Mouse (Mus musculus): ENCODE data around the gene Gkn3.

DNA sequence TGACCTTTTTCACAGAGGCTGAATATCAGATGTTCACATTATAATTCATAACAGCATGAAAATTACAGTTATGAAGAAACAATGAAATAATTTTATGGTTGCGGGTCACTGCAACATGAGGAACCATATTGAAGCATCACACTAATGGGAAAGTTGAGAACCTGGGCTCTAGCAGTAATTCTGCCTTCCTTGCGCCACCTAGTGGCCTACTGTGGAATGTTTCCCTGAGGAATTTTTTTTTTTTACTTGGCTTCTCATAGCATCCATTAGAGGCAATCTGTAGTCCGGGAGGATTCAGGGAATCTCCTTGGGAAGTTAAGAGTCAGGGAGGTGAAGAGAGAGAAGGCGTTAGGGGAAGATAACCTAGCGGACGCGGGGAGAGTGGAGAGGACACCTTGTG is 2.5 kb downstream of the Gkn3 start:
- TF ChIP-seq TAL1 (IDR thresholded peaks at IDR 0.05; ENCODE audit: low read length) (no peak), GATA1 (IDR thresholded peaks at IDR 0.05; ENCODE audit: low read length) (no peak)

All from erythroblast, embryonic 14.5 days (primary cell).